Mouse (Mus musculus): ENCODE data around the gene Enkur.

Enkur gene

GRCm38 (mm10) chr2:21191232-21191631, 13.9 kb downstream of the Enkur start:
- no peak for DNase-seq (ENCODE audit: low read depth in 2 of 2, low spot score in 2 of 2)

DNA sequence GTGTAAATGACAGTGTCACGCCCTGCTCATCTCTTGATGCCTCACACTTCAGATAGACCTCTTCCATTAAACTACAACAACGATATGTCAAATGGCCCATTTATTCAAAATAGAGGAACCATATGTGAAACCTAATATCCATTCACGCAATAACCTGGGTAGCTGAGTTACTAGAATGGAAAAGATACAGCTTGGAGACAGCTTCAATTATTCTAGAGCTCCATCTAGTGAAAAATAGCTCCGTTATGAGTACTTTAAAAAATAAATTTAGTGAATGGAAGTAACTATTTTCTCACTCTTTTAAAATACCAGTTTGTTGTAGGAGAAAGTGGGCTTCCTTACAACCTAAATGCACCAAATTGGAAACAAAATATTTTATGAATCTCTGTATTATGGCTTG, 16.6 kb downstream of the Enkur start:
- DNase-seq (ENCODE audit: low read depth in 2 of 2, low spot score in 2 of 2), result no peak

DNA sequence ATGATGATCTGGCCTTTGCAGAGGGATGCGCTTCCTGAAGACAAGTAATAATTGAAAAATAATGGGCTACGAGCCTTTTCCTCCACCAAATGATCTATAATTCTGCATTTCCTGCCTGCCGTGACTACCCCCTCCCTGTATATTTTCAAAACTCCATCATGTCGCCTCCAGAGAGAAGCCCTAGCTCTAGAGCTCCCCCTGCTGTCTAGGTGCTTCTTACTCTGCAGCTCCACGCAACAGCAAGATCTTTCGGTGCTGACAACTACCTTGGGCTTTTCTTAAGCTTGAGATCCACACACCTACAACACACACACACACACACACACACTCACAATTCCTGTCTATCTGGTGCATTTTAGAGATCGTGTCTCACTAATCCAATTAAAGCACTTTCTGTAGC, 17.6 kb downstream of the Enkur start:
- DNase-seq (ENCODE audit: low read depth in 2 of 2, low spot score in 2 of 2), result peak; percentile 37 to 56

DNA sequence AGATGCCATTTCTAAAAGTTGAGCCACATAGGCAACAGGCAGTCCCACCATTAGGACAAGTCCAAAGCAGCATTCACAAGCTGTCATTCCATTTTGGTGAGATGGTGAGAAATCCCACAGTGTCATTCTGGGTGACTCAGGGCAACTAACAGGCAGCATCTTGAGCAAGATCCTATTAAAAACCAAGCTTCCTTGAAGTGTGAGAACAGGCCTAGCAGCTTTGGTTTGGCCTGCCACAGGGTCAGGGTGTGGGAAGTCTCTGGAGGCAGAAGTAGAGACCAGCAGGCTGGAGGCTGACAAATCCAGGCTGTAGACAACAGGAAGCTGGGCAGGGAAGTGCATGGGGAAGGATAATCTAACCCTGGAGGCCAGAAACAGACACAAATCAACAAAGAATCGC, 22.4 kb downstream of the Enkur start:
- DNase-seq (ENCODE audit: low read depth in 2 of 2, low spot score in 2 of 2), result no peak

- DNase-seq (ENCODE audit: low read depth in 2 of 2, low spot score in 2 of 2), result no peak
Observed at GRCm38 (mm10) chr2:21179136-21179535, 26.0 kb downstream of the Enkur start.

DNA sequence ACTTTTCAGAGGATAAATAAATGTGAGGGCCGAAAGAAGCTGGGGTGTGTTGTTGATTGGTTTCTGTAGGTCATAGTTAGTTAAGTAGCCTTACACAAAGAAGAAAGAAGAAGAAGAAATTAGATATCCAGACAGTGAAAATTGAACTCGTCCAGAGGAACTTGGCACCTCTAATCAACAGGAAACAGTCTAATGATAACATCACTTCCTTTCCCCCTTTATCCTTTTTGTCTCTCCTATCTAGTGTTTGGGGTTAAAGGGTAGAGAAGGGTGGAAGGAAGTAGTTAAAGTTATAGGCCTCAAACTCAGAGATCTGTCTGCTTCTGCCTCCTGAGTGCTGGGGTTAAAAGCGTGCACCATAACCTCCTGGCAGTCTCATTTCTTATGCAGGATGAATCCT, 32.4 kb downstream of the Enkur start:
- DNase-seq (ENCODE audit: low read depth in 2 of 2, low spot score in 2 of 2), result no peak

DNA sequence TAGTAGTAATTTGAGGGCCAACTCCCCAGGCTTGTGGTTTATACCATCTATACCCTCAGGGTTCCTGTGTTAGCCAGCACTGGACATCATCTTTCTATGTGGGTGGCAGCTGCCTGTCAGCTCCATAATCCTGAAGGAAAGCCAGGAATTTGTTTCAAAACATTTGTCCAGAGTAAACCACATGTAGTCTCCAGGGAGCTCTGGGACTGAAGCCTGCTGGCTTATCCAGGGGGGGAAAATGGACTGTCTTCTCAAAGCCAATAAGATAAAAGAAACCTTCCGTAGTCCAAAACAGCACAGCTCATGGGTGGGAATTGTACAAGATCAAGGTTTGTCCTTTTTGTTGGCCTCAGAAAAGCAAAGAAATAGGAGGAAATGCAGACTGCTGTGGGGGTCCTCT, 37.2 kb downstream of the Enkur start:
- DNase-seq (ENCODE audit: low read depth in 2 of 2, low spot score in 2 of 2), result no peak

- no peak for DNase-seq (ENCODE audit: low read depth in 2 of 2, low spot score in 2 of 2)
Observed at GRCm38 (mm10) chr2:21164296-21164695, 40.9 kb downstream of the Enkur start.

DNA sequence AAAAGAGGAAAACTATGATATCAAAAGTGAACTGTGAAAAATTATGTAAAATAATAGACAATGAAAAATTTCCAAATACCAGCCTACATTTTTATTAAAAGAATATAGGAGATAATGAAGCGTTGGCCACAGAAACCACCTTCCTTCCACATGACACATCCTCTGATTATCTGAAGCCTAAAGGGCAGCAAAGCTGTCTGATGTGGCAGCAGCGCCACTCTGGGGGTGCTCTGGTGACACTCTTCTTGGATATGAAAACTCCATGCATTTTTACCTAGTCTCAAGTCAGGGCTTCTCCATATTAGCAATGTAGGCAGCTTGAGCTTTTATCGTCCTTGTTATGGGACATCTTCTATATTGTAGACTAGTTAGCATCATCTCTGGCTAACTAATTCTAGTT, 51.7 kb downstream of the Enkur start:
- no peak for DNase-seq (ENCODE audit: low read depth in 2 of 2, low spot score in 2 of 2)

DNA sequence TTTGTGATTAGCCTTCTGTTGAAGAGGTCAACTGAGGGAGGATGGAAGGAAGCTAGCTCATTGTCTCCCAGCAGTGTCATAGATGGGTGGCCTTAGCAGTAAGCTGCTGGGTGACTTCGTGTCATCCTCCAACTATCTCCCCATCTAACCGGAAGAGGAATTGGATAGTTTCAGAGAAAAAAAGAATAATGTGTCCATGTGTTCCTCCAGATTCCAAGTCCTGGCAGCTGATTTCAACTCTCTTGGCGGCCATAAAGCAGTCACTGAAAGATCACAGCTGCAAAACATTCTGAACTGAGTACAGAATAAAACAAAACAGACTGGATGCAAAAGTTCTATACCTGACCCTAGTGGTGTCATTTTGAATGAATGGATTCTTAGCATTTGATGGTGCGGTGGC, 58.0 kb downstream of the Enkur start:
- DNase-seq (ENCODE audit: low read depth in 2 of 2, low spot score in 2 of 2), result no peak

DNA sequence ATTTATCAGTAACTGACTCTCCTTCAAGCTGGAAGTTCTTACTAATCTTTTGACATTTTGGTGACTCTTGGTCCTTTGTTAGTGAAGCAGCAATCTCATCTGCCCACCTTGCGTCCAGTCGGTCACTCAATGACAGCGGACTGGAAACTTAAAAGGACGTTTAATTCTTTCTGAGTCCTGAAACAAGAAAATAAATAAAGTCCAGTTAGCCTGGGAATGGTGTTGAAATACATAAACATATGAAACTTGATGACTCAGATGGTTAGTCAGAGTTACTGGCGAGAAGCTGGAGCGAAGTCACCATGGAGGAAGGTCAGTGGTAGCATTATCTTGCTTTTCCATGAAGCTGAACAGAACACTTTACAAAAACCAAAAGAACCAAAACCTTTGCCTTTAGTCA, 58.7 kb downstream of the Enkur start:
- no peak for DNase-seq (ENCODE audit: low read depth in 2 of 2, low spot score in 2 of 2)

- DNase-seq (ENCODE audit: low read depth in 2 of 2, low spot score in 2 of 2), result no peak
Observed at GRCm38 (mm10) chr2:21142616-21143015, 62.5 kb downstream of the Enkur start.

DNA sequence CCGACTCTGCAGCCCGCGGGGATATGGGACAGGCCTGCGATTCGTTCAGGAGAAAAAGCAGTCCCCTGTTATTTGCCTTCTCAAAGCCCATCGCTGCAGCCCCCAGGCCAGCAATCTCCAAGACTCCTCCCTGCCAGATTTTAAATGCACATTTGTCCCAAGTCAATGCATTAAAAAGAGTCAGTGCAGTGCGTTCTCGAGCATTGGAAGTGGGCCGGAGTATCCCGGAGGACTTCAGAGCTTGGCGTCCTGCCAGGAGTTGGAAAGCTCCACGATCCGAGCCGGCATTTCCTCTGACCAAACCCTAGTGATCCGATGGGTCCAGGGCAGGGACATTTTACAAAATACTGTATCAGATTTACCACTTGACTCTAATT, 63.0 kb downstream of the Enkur start:
- DNase-seq (ENCODE audit: low read depth in 2 of 2, low spot score in 2 of 2), result no peak

DNA sequence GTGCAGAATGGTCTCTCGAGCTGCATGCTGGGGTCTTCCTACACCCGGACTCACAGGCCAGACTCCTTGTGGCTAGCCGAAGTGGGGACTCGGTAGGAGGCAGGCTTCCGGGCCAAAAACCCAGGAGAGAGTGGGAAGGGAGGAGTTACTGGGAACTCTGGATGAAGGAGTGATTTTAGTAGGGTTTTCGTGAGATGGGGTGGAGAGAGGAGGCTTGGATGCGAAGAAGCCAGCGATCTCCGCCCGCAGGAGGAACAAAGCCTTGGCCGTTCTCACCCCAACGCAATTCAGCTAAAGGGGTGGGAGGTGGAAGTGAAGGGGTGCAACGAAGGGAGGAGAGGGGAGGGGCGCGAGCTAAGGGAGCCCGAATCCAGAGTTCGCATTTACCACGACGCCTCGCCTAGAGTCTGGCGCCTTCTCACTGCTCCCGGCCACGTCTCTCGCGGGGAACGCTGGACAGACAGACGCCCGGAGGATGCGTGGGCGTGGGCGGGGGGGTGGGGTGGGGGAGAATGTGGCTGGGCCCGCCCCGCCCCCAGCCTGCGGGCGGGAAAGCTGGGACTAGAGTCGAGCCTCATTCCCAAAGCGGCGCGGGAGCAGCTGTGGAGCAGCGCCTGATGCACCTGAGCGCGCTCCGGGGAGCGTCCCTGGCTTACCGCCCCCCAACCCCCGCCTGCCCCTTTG, 63.5 kb downstream of the Enkur start:
- no peak for DNase-seq (ENCODE audit: low read depth in 2 of 2, low spot score in 2 of 2)

DNA sequence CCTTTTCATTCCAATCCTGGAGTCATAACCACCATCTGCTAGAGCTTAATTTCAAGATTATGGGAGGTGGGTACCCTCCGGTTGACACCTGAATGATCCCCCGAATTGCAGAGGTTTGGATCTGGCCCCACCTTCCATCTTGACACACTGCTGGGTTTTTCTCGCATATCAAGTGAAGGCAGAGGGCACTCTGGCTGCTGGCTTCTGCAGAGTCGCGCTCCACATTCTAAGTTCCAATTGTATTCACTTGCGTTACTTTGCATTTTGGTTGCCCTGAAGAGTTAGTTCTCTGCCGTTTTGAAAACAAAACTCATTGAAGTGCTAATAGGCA, 64.0 kb downstream of the Enkur start:
- no peak for DNase-seq (ENCODE audit: low read depth in 2 of 2, low spot score in 2 of 2)

All from CD8-positive naive resting alpha-beta T cell, adult 2 months (primary cell).